Mouse (Mus musculus) heart, embryonic 15.5 days (tissue): ENCODE measurements around the gene Sulf2. TPM values are rescaled to one million over a fixed set of nuclear protein-coding genes. Genes with fewer than 3 reads are reported as not detected.

Source experiments
- ATAC-seq: fragments of 200-750 bp; cut with Nextera tagmentation; replicated peaks from 2 replicates; pipeline ENCODE4 v1.8.0; 2017; ENCODE audit warnings: low read depth, moderate TSS enrichment; ENCODE audit not compliant: insufficient number of reproducible peaks, insufficient read depth, low FRiP score
- H3K27ac ChIP-seq: fragments of 300-500 bp; sonication (generic); 2 replicates; pipeline ENCODE4 v1.5.1; 2015; ENCODE audit warnings: mild to moderate bottlenecking, inconsistent platforms
- H3K27me3 ChIP-seq: fragments of 300-500 bp; sonication (generic); 2 replicates; pipeline ENCODE4 v1.6.1; 2015; ENCODE audit warnings: inconsistent platforms
- H3K36me3 ChIP-seq: fragments of 300-500 bp; sonication (generic); 2 replicates; pipeline ENCODE4 v1.6.1; 2015; ENCODE audit warnings: mild to moderate bottlenecking, inconsistent platforms
- H3K4me1 ChIP-seq: fragments of 300-500 bp; sonication (generic); replicated peaks from 2 replicates; pipeline ENCODE4 v1.6.1; 2015; ENCODE audit warnings: inconsistent platforms
- H3K4me2 ChIP-seq: fragments of 300-500 bp; sonication (generic); 2 replicates; pipeline ENCODE4 v1.6.1; 2015; ENCODE audit warnings: inconsistent platforms, mild to moderate bottlenecking, moderate library complexity
- H3K4me3 ChIP-seq: fragments of 300-500 bp; sonication (generic); 2 replicates; pipeline ENCODE4 v1.5.1; 2015; ENCODE audit warnings: mild to moderate bottlenecking, inconsistent platforms
- H3K9ac ChIP-seq: fragments of 300-500 bp; sonication (generic); 2 replicates; pipeline ENCODE4 v1.6.1; 2015; ENCODE audit warnings: mild to moderate bottlenecking, inconsistent platforms
- H3K9me3 ChIP-seq: fragments of 300-500 bp; sonication (generic); replicated peaks from 2 replicates; pipeline ENCODE4 v1.6.1; 2016; ENCODE audit warnings: inconsistent platforms
- WGBS: fragments of 180-500 bp; shearing (Covaris S2); methylation state at CpG from one replicate; pipeline ENCODE4 v1.1.7; 2015; ENCODE audit warnings: mixed read lengths; 5-methylcytosine and 5-hydroxymethylcytosine counted together
- polyA plus RNA-seq: library from polyadenylated mRNA; unstranded; fragments of >200 nt; fragmentation: Nextera tagmentation; extraction: Ambion mirVana; gene quantifications from 2 replicates; pipeline ENCODE4 v1.2.1, GENCODE M21; 2015

Gene Sulf2
- polyA plus RNA-seq, 1 experiment from 2014 or later, result 80.6 TPM

DNA sequence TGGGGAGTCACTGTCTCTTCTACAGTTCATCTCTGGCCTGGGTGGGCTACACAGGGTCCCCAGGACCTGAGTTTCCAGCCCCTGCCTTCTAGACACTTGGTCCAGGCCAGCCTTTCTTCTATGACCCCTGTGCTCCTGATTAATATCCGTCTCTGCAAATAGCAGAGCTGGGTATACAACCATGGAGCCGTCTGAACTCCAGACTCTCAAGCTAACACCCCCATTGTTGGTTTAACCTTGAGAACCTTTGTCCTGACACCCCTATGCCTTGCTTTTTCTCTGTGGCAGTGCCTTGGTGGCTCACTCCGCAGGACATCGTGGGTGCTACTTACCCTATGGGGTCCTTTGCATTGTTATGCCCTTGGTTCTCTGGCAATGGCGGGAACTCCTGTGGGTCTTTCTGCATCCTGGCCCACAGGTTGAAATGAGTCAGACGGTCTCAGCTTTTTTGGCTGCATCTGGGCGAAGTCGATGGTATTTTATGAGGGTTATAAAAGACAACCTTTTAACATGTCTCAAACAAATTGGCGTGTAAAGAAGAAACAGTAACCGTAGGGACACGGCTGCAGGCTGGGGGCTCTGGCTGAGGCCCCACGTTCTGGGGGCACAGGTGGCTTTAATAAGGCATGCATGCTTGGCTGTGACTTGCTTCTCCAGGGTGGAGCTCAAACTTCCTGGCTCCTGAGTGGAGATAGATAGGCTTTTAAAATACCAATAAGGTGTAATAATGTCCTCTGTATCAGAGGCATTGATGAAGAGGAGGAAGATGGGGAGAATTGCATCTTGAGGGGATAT, 2.5 kb upstream of the Sulf2 start:
- no peak for ATAC-seq
- Histone ChIP-seq H3K36me3 (no peaks in the 10 kb centered on the region), H3K9me3 (no peaks in the 10 kb centered on the region; the same call in 1 of the 2 replicates), H3K4me2 (no peak overlapping the region), H3K4me3 (no peak overlapping the region), H3K27ac (no peak overlapping the region), H3K27me3 (no peaks in the 10 kb centered on the region), H3K9ac (no peak overlapping the region), H3K4me1 (peaks cover 22% of the 10 kb centered on the region)
- 80% methylated on average over 12 of the region's 12 CpGs for WGBS

DNA sequence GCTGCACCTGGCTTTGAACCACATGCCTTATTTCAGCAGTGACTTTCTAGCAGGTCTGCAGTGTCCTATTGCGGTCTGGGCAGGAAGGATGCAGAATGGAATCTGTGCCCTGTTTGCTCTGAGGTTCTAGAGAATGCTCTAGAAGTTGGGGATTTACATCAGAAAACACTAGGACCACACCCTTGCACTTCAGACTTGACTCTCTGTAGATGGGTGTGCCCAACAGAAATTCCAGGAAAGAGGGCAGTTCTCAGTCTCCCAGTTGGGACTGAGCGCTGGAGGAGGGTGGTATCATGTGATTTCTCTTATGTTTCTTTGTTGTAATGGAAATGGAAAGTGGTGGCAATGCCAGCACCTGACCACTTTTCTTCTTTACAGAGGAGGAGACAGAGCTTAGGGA, 1.7 kb upstream of the Sulf2 start:
- Histone ChIP-seq H3K4me3 (no peak overlapping the region), H3K27me3 (no peaks in the 10 kb centered on the region), H3K4me2 (no peak overlapping the region), H3K27ac (no peak overlapping the region), H3K36me3 (no peaks in the 10 kb centered on the region), H3K4me1 (peaks cover 27% of the 10 kb centered on the region), H3K9ac (no peak overlapping the region), H3K9me3 (no peaks in the 10 kb centered on the region; the same call in 1 of the 2 replicates)
- no peak for ATAC-seq
- WGBS, result 78% methylated on average over 2 of the region's 2 CpGs

GRCm38 (mm10) chr2:166156122-166156521, 659 bp upstream of the Sulf2 start:
- Histone ChIP-seq H3K4me2 (peak overlapping the region; percentile 77), H3K9me3 (no peaks in the 10 kb centered on the region; the same call in 1 of the 2 replicates), H3K9ac (0 out of 2 replicates have a peak overlapping the region, but pooled peaks have one; percentile 89), H3K36me3 (no peaks in the 10 kb centered on the region), H3K27ac (peak overlapping the region; percentile 93), H3K4me3 (peak overlapping the region; percentile 71), H3K4me1 (peaks cover 38% of the 10 kb centered on the region), H3K27me3 (no peaks in the 10 kb centered on the region)
- WGBS, result 8% methylated on average over 12 of the region's 12 CpGs
- ATAC-seq, result no peak

DNA sequence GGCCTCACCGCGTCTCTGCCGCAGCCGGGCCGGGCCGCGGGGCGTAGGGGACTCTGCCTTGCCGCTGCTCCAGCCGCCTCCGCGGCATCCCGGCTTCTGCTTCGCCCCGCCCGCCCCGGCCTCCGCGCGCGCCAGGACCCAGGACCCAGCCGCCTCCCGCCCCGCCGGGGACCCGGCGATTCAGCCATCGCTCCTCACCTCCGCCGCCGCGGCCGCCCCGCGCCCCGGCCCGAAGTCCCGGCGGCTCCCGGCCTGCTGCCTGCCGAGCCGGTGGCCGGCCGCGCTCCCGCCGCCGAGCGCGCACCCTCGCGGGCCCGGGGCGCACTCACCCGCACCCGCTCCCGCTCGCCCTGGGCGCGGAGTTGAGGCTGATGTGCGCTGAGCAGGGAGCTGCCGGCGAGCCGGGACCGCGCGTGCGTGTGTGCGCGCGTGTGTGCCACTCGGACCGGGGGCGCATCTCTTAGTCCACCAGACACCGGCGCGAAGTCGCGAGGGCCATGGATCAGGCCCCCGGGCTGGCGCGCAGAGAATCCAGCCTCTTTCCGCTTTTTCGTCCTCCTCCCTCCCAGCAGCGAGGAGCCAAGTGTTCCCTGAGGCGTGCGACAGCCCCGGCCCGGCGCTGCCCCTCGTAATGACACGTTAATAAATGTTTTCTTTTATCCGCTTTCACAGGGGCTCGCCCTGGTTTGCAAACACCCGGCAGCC, 562 bp downstream of the Sulf2 start:
- Histone ChIP-seq H3K9me3 (no peaks in the 10 kb centered on the region; the same call in 1 of the 2 replicates), H3K27ac (peak overlapping the region; percentile 93), H3K4me2 (peak overlapping the region; percentile 77), H3K9ac (peak overlapping the region; percentile 89), H3K4me3 (peak overlapping the region; percentile 71), H3K27me3 (no peaks in the 10 kb centered on the region), H3K36me3 (no peaks in the 10 kb centered on the region), H3K4me1 (peaks cover 48% of the 10 kb centered on the region)
- peak; percentile 38 for ATAC-seq
- under 1% methylated on average over 95 of the region's 95 CpGs for WGBS

DNA sequence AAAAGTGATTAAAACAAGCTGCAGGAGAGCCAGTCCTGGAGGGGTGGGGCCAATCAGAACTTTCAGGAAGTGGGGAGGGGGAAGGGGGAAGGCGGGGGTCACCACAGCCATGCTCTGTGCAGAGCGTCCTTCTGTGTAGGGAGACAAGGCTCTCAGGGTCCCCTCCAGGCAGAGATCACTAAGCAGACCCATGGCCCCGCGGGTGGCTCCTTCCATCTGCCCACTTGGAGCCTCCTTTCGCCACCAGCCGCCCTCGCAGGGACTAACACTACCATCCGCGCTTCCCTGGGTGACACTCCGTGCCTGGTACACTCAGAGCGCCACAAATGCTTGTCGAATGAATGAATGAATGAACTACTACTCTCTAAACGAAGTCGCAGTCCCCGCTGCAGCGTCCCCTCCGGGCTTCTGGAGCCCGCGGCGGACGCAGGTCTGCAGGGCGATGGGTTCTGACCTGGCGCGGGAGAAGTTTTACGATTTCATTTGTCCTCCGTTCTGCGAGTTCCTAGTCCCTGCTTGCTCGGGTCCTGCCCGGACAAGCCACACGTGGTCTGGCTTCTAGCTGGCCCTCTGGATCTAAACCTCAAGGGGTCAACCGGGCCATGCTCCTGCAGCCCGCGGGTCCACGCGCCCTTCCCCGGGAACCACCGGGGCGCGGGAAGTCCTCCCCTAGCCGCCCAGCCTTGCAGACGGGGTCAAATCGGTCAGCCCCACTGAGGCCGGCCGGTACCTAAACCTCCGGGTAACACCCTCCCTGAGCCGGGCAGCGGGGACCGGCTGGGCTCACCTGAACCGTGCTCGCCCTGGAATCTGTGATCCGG, 1.4 kb downstream of the Sulf2 start:
- peak overlapping the region; percentile 93 for H3K27ac ChIP-seq
- peak overlapping the region; percentile 71 for H3K4me3 ChIP-seq
- H3K36me3 ChIP-seq, result no peaks in the 10 kb centered on the region
- H3K4me1 ChIP-seq, result peaks cover 56% of the 10 kb centered on the region
- no peaks in the 10 kb centered on the region for H3K27me3 ChIP-seq
- no peaks in the 10 kb centered on the region for H3K9me3 ChIP-seq
- H3K9ac ChIP-seq, result peak overlapping the region; percentile 89
- peak overlapping the region; percentile 77 for H3K4me2 ChIP-seq
- under 1% methylated on average over 47 of the region's 51 CpGs for WGBS
- peak; percentile 25 for ATAC-seq

GRCm38 (mm10) chr2:166153399-166153793, 2.1 kb downstream of the Sulf2 start:
- Histone ChIP-seq H3K4me1 (peaks cover 63% of the 10 kb centered on the region), H3K27ac (peak overlapping the region; percentile 93)
- ATAC-seq, result no peak

DNA sequence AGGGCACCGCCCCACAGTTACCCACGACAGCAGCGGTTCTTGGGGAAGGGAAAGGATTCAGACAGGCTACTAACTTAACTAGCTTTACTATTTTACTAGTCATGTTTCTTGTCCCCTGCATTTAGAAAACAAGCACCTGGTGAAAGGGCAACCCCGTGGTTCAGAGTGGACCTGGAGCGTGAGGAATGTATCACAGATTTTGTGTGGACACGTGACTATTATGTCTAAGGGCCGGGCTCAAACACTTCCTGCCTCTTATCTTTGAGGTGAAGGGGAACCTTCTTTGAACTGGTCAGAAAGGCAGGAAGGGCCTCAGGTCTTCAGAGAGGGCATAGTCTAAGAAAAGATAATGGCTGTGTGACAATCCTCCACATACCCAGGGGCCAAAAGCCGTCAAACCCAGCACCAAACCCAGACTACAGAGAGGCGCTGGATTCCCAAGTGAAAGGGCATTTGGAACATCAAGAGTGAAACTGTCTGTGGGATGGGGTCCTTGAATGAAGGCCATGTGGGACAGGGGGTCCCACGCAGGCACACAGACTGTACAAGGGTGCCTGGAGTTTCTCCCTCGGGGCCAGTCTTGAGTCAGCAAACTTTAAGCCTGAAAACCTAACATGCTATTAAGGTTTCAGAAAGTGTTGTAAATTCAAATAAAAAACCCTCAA, 2.6 kb downstream of the Sulf2 start:
- H3K4me2 ChIP-seq, result peak overlapping the region; percentile 77
- WGBS, result 43% methylated on average over 11 of the region's 11 CpGs
- H3K9ac ChIP-seq, result peak overlapping the region; percentile 89
- H3K4me3 ChIP-seq, result peak overlapping the region; percentile 71
- H3K9me3 ChIP-seq, result no peaks in the 10 kb centered on the region
- no peaks in the 10 kb centered on the region for H3K27me3 ChIP-seq
- no peaks in the 10 kb centered on the region for H3K36me3 ChIP-seq
- peaks cover 69% of the 10 kb centered on the region for H3K4me1 ChIP-seq
- H3K27ac ChIP-seq, result peak overlapping the region; percentile 93
- no peak for ATAC-seq

More at GRCm38 (mm10) chr2:166153399-166153793, 2.1 kb downstream of the Sulf2 start:
- no peaks in the 10 kb centered on the region for H3K36me3 ChIP-seq
- no peaks in the 10 kb centered on the region for H3K9me3 ChIP-seq
- H3K4me3 ChIP-seq, result peak overlapping the region; percentile 71
- 34% methylated on average over 3 of the region's 3 CpGs for WGBS
- H3K4me2 ChIP-seq, result peak overlapping the region; percentile 77
- peak overlapping the region; percentile 89 for H3K9ac ChIP-seq
- no peaks in the 10 kb centered on the region for H3K27me3 ChIP-seq

DNA sequence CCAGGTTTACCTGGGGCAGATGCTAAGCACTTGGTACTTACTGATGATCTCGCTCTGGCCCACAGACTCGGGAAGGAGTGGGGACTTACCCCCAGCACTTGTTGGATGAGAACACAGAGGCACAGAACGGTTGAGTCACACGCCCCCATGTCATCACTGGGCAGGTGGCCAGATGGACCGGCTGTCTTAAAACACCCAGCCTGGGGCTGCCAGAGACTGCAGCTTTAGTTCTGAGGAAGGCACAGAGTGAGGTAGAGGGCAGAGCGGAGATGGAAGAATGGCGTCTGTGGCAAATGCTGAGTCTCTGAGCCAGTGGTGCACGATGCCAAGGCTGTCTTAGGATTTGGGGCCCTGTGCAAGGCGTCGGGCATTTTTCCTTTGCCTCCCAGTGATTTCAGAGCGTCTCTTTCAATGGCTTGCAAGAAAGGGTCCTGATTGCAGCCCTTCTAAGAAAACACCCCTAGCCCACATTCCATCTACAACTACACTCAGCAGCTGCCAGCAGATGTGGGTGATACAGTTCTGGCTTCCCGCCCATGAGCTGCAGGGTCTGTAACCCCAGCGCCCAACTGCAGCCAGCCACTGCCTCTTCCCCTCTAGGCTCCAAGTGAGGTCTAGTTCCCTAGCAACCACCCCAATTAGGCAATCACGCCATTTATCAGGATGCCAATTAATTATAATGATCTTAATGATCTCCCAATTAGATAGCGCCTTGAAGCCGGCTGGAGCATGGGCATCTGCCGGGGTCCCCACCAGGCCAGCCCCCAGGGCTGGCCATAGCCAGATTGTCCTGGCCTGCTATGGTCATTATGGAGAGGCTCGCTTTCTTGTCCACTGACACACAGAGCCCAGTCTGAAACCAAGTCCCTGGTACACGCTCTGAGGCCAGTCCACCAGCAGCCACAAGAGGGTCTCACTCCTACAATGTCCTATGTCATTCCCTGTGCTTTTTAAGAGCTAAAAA, 3.7 kb downstream of the Sulf2 start:
- peak overlapping the region; percentile 77 for H3K4me2 ChIP-seq
- WGBS, result 43% methylated on average over 19 of the region's 19 CpGs

GRCm38 (mm10) chr2:166150584-166150983, 4.9 kb downstream of the Sulf2 start:
- Histone ChIP-seq H3K4me1 (peaks cover 83% of the 10 kb centered on the region), H3K27ac (no peak overlapping the region), H3K4me2 (no peak overlapping the region), H3K27me3 (no peaks in the 10 kb centered on the region), H3K36me3 (no peaks in the 10 kb centered on the region), H3K4me3 (no peak overlapping the region), H3K9ac (no peak overlapping the region), H3K9me3 (no peaks in the 10 kb centered on the region)
- ATAC-seq, result no peak
- WGBS, result 85% methylated on average over 5 of the region's 5 CpGs

More for the DNA sequence above, 3.7 kb downstream of the Sulf2 start:
- Histone ChIP-seq H3K36me3 (no peaks in the 10 kb centered on the region), H3K4me1 (peaks cover 79% of the 10 kb centered on the region), H3K27me3 (no peaks in the 10 kb centered on the region), H3K9me3 (no peaks in the 10 kb centered on the region), H3K9ac (peak overlapping the region; percentile 35; the same call in 1 of the 2 replicates), H3K4me3 (no peak overlapping the region), H3K27ac (peak overlapping the region; percentile 93)
- no peak; the same call in 1 of the 2 replicates for ATAC-seq

- Histone ChIP-seq H3K27me3 (no peaks in the 10 kb centered on the region), H3K4me3 (no peak overlapping the region), H3K27ac (peak overlapping the region; percentile 64), H3K9me3 (no peaks in the 10 kb centered on the region), H3K4me1 (peaks cover 94% of the 10 kb centered on the region), H3K4me2 (no peak overlapping the region), H3K36me3 (no peaks in the 10 kb centered on the region), H3K9ac (no peak overlapping the region)
- WGBS, result 40% methylated on average over 8 of the region's 8 CpGs
- ATAC-seq, result no peak
Measured at GRCm38 (mm10) chr2:166149482-166149881, 6.0 kb downstream of the Sulf2 start.
